Mouse (Mus musculus): ENCODE data around the gene Ubtd1. TPM values are rescaled to one million over a fixed set of nuclear protein-coding genes. Genes with fewer than 3 reads are reported as not detected.

Gene Ubtd1
- polyA plus RNA-seq, 1 experiment from 2014 or later = 12.8 TPM

DNA sequence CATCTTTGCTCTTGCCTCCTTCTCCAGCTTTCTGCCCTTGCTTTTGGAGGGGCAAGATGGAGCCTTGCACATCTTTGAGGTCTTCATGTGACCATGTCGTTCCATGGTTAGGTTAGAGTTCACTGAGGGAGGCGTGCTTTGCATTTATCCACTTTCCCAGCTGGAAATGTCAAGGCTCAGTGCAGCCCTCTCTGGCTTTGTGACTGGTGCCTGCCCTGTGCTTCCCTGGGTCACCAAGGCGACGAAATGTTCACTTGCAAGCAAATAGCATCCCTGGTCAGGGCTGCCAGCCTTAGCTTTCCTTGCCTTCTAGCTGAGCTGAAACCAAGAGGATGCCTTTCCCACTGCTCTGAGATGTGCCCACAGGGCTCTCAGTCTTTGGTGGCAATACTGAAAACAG, 28.9 kb downstream of the Ubtd1 start:
- Histone ChIP-seq H3K36me3 (no peaks in the 10 kb centered on the region), H3K9ac (no peak overlapping the region), H3K4me2 (no peak overlapping the region), H3K9me3 (no peaks in the 10 kb centered on the region), H3K4me1 (peaks cover 48% of the 10 kb centered on the region), H3K4me3 (no peak overlapping the region), H3K27ac (replicated peaks) (no peak overlapping the region), H3K27me3 (replicated peaks) (no peaks in the 10 kb centered on the region)
- 67% methylated on average over 4 of the region's 4 CpGs for WGBS
- ATAC-seq (ENCODE audit: extremely low read depth, insufficient number of reproducible peaks, low FRiP score, low TSS enrichment) = no peak

DNA sequence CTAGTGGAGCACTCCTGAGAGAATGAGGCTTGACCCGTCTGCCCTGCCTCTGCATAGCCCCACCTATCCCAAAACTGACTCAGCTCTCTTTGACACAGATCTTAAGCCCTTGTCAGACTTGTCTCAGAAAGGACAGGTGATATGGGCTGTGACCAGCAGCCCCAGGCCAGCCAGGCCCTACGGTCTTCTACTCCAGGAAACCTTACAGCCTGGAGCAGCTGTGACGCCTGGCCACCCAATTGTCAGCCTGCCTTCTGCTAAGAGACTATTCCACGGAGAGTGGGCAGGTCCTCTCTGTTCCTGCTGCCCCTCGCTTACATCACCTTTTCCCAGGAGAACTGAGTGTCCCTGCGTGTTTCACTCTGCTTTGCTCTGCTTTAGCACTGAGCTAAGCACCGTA, 29.6 kb downstream of the Ubtd1 start:
- Histone ChIP-seq H3K4me3 (no peak overlapping the region), H3K4me1 (peaks cover 48% of the 10 kb centered on the region), H3K9ac (no peak overlapping the region), H3K4me2 (no peak overlapping the region), H3K27me3 (replicated peaks) (no peaks in the 10 kb centered on the region), H3K36me3 (no peaks in the 10 kb centered on the region), H3K9me3 (no peaks in the 10 kb centered on the region), H3K27ac (replicated peaks) (no peak overlapping the region)
- ATAC-seq (ENCODE audit: extremely low read depth, insufficient number of reproducible peaks, low FRiP score, low TSS enrichment) = no peak
- 79% methylated on average over 7 of the region's 7 CpGs for WGBS

DNA sequence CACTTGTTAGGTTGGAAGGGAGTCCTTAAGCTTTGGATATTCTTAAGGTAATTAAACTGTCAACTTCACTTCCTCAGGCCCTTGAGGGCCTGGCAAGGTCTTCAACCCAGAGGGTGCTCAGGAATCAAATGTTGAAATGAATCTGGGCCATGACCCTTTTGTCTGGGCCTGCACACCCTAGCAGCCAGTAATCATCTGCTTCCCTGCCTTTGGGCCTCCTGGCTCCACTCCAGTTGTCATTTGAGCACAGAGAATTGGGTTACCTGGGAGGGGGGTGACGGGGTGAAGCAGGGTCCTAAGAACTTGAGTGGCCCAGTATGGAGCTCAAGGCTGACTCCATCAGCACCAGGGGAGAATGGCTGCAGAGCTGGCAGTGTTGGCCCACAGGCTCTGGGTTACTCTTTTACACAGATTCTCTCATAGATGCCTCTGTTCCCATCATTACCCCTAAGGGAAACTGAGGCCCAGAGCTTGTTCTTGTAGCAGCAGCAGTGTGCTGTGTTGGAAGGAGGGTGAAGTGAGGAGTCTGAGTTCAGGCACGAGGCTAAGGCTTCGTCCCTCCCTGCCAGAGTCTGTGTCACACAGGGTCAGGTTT, 32.8 kb downstream of the Ubtd1 start:
- Histone ChIP-seq H3K4me2 (no peak overlapping the region), H3K9ac (no peak overlapping the region), H3K4me3 (no peak overlapping the region), H3K36me3 (no peaks in the 10 kb centered on the region), H3K4me1 (peaks cover 48% of the 10 kb centered on the region), H3K9me3 (no peaks in the 10 kb centered on the region), H3K27ac (replicated peaks) (no peak overlapping the region), H3K27me3 (replicated peaks) (no peaks in the 10 kb centered on the region)
- no peak for ATAC-seq (ENCODE audit: extremely low read depth, insufficient number of reproducible peaks, low FRiP score, low TSS enrichment)
- WGBS = 76% methylated on average over 3 of the region's 3 CpGs

DNA sequence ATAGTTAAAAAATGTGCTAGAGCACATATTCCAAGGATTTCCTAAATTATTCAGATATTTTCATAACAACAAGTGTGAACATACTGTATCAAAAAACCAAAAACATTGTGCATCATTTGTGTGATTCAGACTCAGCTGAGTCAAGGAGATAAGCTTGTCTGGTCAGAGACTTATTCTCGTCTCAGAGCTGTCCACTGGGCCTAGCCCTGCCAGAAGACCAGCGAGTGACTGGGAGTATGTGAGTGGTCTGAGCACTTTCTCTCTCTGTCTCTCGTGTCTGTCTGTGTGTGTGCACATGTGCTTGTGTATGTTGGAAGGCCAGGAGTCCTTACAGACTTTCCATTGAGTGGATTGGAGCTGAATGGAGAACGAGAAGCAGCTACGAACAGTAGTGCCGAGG, 33.4 kb downstream of the Ubtd1 start:
- Histone ChIP-seq H3K9me3 (no peaks in the 10 kb centered on the region), H3K9ac (no peak overlapping the region), H3K4me2 (no peak overlapping the region), H3K27ac (replicated peaks) (no peak overlapping the region), H3K36me3 (no peaks in the 10 kb centered on the region), H3K4me3 (no peak overlapping the region), H3K4me1 (peaks cover 51% of the 10 kb centered on the region), H3K27me3 (replicated peaks) (no peaks in the 10 kb centered on the region)
- WGBS = 69% methylated on average over 6 of the region's 6 CpGs
- no peak for ATAC-seq (ENCODE audit: extremely low read depth, insufficient number of reproducible peaks, low FRiP score, low TSS enrichment)

DNA sequence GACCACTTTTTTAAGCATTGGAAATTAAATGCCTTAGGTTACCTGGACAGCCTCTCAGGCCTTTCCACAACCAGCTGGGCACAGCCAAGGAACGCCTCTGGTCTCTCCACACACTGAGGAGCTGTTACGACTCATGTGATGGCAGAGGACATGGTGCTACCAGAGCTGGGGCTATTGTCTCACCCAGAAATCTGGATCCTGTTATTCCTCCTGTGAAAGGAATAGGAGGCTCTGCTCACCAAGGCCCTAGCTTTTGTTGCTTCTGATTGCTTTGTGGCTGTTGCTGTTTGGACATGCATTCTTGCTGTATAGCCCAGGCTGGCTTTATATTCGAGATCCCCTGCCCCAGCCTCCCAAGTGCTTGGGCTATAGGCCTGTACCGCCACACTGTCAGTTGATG, 34.7 kb downstream of the Ubtd1 start:
- Histone ChIP-seq H3K9ac (no peak overlapping the region), H3K4me3 (no peak overlapping the region), H3K27ac (replicated peaks) (peak overlapping the region; percentile 89), H3K9me3 (no peaks in the 10 kb centered on the region), H3K4me1 (peaks cover 48% of the 10 kb centered on the region), H3K36me3 (no peaks in the 10 kb centered on the region), H3K27me3 (replicated peaks) (no peaks in the 10 kb centered on the region), H3K4me2 (no peak overlapping the region)
- WGBS = 79% methylated on average over 4 of the region's 4 CpGs
- ATAC-seq (ENCODE audit: extremely low read depth, insufficient number of reproducible peaks, low FRiP score, low TSS enrichment) = no peak

DNA sequence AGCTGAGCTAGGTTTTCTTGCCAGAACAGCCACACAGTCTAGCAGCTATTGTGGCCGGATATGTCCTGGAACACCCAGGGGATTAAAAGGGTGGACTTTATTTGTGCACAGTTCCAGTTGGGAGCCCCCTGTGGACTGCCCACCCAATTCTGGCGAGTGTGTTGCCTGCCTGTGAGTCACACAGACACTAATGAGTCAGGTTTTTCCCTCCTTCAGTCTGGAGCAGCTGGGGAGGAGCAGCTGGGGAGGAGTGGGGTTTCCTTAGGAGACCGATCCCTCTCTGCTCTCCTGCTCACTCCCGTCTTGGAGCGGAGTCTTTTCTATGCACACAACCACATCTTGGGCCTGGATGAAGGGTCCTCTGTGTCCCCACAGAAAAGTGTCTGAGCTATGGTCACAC, 35.3 kb downstream of the Ubtd1 start:
- no peaks in the 10 kb centered on the region for H3K36me3 ChIP-seq
- peak overlapping the region; percentile 89 for H3K27ac ChIP-seq (replicated peaks)
- H3K9ac ChIP-seq = 0 out of 2 replicates have a peak overlapping the region, but pooled peaks have one; percentile 33
- H3K27me3 ChIP-seq (replicated peaks) = no peaks in the 10 kb centered on the region
- ATAC-seq (ENCODE audit: extremely low read depth, insufficient number of reproducible peaks, low FRiP score, low TSS enrichment) = no peak
- peaks cover 53% of the 10 kb centered on the region for H3K4me1 ChIP-seq
- no peak overlapping the region for H3K4me2 ChIP-seq
- H3K9me3 ChIP-seq = no peaks in the 10 kb centered on the region
- WGBS = 58% methylated on average over 5 of the region's 5 CpGs
- no peak overlapping the region for H3K4me3 ChIP-seq

DNA sequence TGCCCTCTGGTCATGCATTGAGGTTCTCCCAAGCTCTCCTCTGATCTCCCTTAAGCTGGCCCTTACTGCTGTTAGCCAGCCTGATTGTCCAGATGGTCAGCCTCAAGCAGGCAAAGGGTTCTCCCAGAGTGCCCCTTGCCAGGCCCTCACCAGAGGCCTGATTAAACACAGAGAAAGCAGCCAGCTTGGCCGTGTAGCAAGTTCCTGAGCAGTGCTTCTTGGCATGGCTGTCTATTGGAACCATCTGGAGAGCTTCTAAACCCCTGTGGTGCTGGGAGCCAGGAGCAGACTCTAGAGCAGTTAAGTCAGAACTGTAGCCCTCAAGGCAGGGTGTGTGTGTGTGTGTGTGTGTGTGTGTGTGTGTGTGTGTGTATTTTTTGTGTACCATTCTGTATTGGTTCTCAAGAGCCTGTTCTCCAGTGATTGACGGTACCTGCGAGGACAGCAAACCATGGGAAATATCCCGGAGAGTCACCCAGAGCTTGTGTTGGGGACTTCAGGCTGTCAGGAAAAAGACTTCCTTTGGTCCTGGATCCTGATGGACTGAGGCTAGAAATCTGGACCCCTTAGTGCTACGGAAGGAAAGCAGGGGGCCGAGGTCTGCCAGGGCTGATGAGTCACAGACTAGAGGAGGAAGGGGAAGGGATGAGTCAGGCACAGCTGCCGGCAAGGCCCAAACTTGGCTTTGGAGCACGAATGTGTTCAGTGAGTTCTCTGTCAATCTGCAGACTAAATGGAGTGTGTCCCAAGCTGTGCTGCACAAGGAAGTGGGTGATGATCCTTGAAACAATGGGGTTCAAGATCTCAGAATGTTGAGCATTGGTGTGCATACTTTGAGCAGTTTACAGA, 36.1 kb downstream of the Ubtd1 start:
- Histone ChIP-seq H3K36me3 (no peaks in the 10 kb centered on the region), H3K9ac (0 out of 2 replicates have a peak overlapping the region, but pooled peaks have one; percentile 48), H3K4me1 (peaks cover 61% of the 10 kb centered on the region), H3K4me2 (peak overlapping the region; percentile 12; the same call in 1 of the 2 replicates), H3K4me3 (no peak overlapping the region), H3K27ac (replicated peaks) (peak overlapping the region; percentile 89), H3K9me3 (no peaks in the 10 kb centered on the region), H3K27me3 (replicated peaks) (no peaks in the 10 kb centered on the region)
- no peak for ATAC-seq (ENCODE audit: extremely low read depth, insufficient number of reproducible peaks, low FRiP score, low TSS enrichment)
- WGBS = 41% methylated on average over 8 of the region's 8 CpGs

DNA sequence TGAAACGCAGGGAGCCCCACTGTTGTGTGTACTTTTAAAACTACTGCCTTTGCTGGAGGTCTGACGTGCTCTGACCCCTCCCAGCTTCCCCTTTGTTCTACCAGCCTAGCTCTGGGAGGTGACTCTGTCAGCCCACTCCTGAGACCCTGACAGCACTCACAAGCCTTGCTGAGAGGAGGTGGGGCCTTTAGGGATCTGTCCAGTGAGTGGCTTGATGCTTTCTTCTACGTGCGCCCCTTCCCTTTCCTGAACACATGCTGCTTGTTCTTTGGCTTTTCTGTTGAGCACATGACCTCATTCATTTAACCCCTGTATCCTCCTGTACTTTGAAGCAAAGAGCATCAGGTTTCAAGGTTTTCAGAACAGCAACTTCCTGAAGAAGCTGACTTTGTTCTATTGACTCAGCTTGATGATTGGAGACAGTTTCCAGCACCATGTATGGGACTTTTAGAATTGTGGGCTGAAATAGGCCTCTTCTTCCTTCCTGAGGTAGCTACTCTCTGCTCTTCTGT, 37.5 kb downstream of the Ubtd1 start:
- Histone ChIP-seq H3K4me3 (no peak overlapping the region), H3K36me3 (no peaks in the 10 kb centered on the region), H3K27ac (replicated peaks) (peak overlapping the region; percentile 89), H3K4me1 (peaks cover 64% of the 10 kb centered on the region), H3K9ac (0 out of 2 replicates have a peak overlapping the region, but pooled peaks have one; percentile 24), H3K9me3 (no peaks in the 10 kb centered on the region), H3K4me2 (no peak overlapping the region), H3K27me3 (replicated peaks) (no peaks in the 10 kb centered on the region)
- ATAC-seq (ENCODE audit: extremely low read depth, insufficient number of reproducible peaks, low FRiP score, low TSS enrichment) = no peak
- 34% methylated on average over 4 of the region's 4 CpGs for whole genome bisulfite sequencing

DNA sequence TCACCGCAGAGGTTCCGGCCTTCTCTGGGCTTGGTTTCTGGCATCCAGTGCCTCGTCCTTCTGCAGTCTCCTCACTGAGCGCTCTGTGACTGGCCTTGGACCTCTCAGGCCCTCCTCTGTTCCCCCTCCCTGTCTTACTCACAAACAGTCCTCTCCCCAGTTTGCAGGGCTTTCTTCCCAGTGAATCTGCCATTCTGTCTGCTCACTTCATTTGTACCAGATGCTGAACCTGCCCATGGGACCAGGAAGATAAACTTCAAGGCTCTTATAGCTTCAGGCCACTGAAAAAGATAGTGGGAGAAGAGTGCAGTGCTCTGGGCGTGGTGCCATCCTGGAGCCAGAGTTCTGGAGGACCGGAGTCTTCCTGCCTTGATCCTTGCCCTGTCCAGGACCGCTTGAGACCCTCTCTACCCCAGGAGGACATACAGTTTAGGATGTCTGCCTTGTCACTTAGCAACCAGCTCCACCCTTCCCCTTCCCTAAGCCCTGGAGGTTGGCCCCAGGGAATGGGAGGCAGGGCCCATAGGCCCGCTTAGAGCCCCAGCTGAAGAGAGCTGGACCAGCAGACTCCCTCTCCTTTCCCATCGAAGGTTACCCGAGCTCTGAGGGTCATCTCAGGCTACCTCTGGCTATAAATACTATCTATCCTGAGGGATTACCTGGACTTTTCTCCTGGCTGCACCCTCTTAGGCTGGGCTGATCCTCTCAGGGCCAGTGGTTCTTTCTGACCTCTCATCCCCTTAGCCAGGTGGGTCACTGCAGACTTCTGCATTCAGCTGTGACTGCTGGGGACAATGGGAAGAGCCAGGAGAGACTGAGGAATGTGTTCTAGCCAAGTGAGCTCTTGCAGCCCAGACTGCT, 40.3 kb downstream of the Ubtd1 start:
- H3K4me1 ChIP-seq = peaks cover 54% of the 10 kb centered on the region
- no peak overlapping the region for H3K4me3 ChIP-seq
- H3K9ac ChIP-seq = peak overlapping the region; percentile 50; the same call in 1 of the 2 replicates
- H3K27me3 ChIP-seq (replicated peaks) = no peaks in the 10 kb centered on the region
- peak overlapping the region; percentile 51 for H3K27ac ChIP-seq (replicated peaks)
- no peak overlapping the region for H3K4me2 ChIP-seq
- 64% methylated on average over 10 of the region's 10 CpGs for WGBS
- no peaks in the 10 kb centered on the region for H3K9me3 ChIP-seq
- ATAC-seq (ENCODE audit: extremely low read depth, insufficient number of reproducible peaks, low FRiP score, low TSS enrichment) = peak; percentile 9; the same call in 1 of the 2 replicates
- H3K36me3 ChIP-seq = no peaks in the 10 kb centered on the region

DNA sequence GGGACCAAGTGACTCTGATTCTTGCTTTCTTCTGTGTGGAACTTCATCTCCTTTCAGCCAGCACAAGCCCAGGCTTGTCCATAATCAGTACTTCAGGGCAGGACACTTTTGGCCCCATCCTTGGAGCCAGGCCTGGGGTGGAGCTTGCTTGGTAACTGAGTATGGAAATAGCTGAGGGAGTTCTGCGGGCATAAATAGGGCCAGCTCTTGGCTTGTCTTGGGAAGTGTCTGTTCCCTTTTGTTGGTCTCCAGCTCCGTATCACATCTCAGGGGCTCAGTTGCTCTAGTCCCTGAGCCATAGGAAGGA, 40.9 kb downstream of the Ubtd1 start:
- peak overlapping the region; percentile 50; the same call in 1 of the 2 replicates for H3K9ac ChIP-seq
- H3K36me3 ChIP-seq = no peaks in the 10 kb centered on the region
- H3K27ac ChIP-seq (replicated peaks) = peak overlapping the region; percentile 51
- H3K4me2 ChIP-seq = no peak overlapping the region
- H3K4me1 ChIP-seq = peaks cover 48% of the 10 kb centered on the region
- no peak overlapping the region for H3K4me3 ChIP-seq
- ATAC-seq (ENCODE audit: extremely low read depth, insufficient number of reproducible peaks, low FRiP score, low TSS enrichment) = no peak
- no peaks in the 10 kb centered on the region for H3K9me3 ChIP-seq
- no peaks in the 10 kb centered on the region for H3K27me3 ChIP-seq (replicated peaks)
- WGBS = 55% methylated on average over 2 of the region's 2 CpGs

DNA sequence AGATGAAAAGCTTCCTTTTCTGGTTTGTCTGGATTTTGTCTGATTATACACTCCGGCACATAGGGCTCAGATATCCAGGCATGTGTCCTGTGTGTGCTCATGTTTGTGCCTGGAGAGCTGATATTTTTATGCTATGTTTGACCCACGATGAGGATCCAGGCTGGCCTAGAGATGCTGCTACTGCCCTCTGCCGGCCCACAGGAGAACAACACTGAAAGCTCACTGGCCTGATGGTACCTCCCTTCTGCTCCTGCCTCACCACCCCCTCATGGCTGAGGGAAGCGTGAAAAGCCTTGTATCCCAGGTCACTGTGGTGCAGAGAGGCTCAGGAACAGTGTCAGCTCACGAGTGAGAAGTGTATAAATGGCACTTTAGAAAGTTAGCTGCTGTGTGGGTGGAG, 44.6 kb downstream of the Ubtd1 start:
- no peak overlapping the region for H3K9ac ChIP-seq
- 3% methylated on average over 5 of the region's 5 CpGs for WGBS
- H3K9me3 ChIP-seq = no peaks in the 10 kb centered on the region
- no peaks in the 10 kb centered on the region for H3K36me3 ChIP-seq
- ATAC-seq (ENCODE audit: extremely low read depth, insufficient number of reproducible peaks, low FRiP score, low TSS enrichment) = no peak; the same call in 1 of the 2 replicates
- H3K4me1 ChIP-seq = peaks cover 21% of the 10 kb centered on the region
- no peaks in the 10 kb centered on the region for H3K27me3 ChIP-seq (replicated peaks)
- no peak overlapping the region for H3K27ac ChIP-seq (replicated peaks)
- no peak overlapping the region for H3K4me3 ChIP-seq
- no peak overlapping the region for H3K4me2 ChIP-seq
